Mouse (Mus musculus) lung, embryonic 14.5 days (tissue): ENCODE measurements at regions not wholly inside any gene's neighbourhood (a gene's known extent, or its start where the extent isn't known, plus 50 kb on each side); places are given as distances from the start of the nearest gene placed in this dataset.

Experiments used
- ATAC-seq: fragments of 200-750 bp; cut with Nextera tagmentation; 2 replicates; pipeline ENCODE4 v1.8.0; 2017; ENCODE audit warnings: mild to moderate bottlenecking, moderate TSS enrichment, moderate library complexity; ENCODE audit not compliant: insufficient read depth
- DNase-seq: peaks from one replicate; pipeline ENCODE4 v3.0.0-alpha.2; 2015
- H3K27ac ChIP-seq: fragments of 300-500 bp; sonication (generic); 2 replicates; pipeline ENCODE4 v1.5.1; 2014; ENCODE audit warnings: low read depth, mild to moderate bottlenecking, moderate library complexity
- H3K27me3 ChIP-seq: fragments of 300-500 bp; sonication (generic); 2 replicates; pipeline ENCODE4 v1.6.1; 2014; ENCODE audit warnings: low read length, control low read depth; ENCODE audit not compliant: insufficient read depth
- H3K36me3 ChIP-seq: fragments of 300-500 bp; sonication (generic); 2 replicates; pipeline ENCODE4 v1.6.1; 2014; ENCODE audit warnings: control low read depth; ENCODE audit not compliant: insufficient read depth
- H3K4me1 ChIP-seq: fragments of 300-500 bp; sonication (generic); 2 replicates; pipeline ENCODE4 v1.6.1; 2014; ENCODE audit warnings: antibody characterized with exemption, control low read depth; ENCODE audit not compliant: insufficient read depth
- H3K4me2 ChIP-seq: fragments of 300-500 bp; sonication (generic); 2 replicates; pipeline ENCODE4 v1.6.1; 2014; ENCODE audit warnings: mild to moderate bottlenecking
- H3K4me3 ChIP-seq: fragments of 300-500 bp; sonication (generic); 2 replicates; pipeline ENCODE4 v1.5.1; 2014; ENCODE audit warnings: low read depth, low read length
- H3K9ac ChIP-seq: fragments of 300-500 bp; sonication (generic); 2 replicates; pipeline ENCODE4 v1.6.1; 2014
- H3K9me3 ChIP-seq: fragments of 300-500 bp; sonication (generic); 2 replicates; pipeline ENCODE4 v1.6.1; 2016; ENCODE audit warnings: low read depth, low read length, control low read depth
- CTCF ChIP-seq: IDR thresholded peaks from 2 replicates; pipeline ENCODE4 v1.5.1; 2016; ENCODE audit warnings: antibody characterized with exemption, low read depth
- WGBS: fragments of 180-500 bp; shearing (Covaris S2); extraction: QIAGEN DNeasy Blood & Tissue Kit; methylation state at CpG from one replicate; pipeline ENCODE4 v1.1.7; 2014; 5-methylcytosine and 5-hydroxymethylcytosine counted together

DNA sequence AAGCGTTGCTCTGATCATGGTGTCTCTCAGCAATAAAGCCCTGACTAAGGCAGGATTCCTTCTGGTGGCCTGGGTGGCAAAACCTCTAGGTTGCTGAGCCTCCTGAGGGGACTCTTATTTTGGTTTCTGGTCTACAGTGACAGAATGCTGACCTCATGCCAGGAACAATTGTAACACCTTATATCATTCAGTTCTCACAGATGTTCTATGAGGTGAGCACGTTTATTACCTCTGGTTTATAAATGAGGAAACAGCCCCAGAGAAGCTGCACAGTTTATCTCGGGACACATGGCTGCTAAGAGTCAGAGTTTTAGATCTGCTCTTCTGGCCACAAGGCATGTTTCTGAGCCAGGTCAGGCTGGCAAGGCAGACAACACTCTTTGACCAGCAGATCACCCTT lies 324.3 kb downstream of the Bcl11a start:
- Histone ChIP-seq H3K4me2 (no peak overlapping the region), H3K27me3 (no peaks in the 10 kb centered on the region)
- no peak for TF ChIP-seq CTCF

DNA sequence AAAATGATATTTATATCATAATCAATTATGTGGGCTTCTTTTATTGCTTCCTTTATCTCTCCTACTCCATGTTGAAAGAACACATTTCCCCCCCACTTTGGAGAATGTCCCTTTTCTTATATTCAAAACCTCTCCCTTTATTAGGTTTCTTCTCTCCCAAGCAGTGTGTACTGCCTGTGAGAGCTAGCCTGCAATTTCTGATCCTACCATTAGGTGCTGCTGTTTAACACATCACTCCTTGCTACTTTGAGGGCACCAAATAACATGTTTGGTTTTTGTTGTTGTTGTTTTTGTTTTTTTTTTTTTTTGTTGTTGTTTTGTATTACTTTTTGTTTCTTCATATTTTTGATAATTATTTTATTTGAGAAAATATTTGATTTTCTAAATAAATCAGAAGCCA lies 336.9 kb downstream of the Bcl11a start:
- Histone ChIP-seq H3K4me1 (no peaks in the 10 kb centered on the region), H3K27me3 (no peaks in the 10 kb centered on the region), H3K36me3 (no peaks in the 10 kb centered on the region), H3K9me3 (no peaks in the 10 kb centered on the region), H3K4me3 (no peak overlapping the region), H3K9ac (no peak overlapping the region), H3K27ac (no peak overlapping the region), H3K4me2 (no peak overlapping the region)
- ATAC-seq (no peak), DNase-seq (peak; percentile 64)
- TF ChIP-seq CTCF, result peak; percentile 68

More for the DNA sequence above, 324.3 kb downstream of the Bcl11a start:
- H3K9me3 ChIP-seq, result no peaks in the 10 kb centered on the region
- no peak overlapping the region for H3K9ac ChIP-seq
- 41% methylated on average over 3 of the region's 3 CpGs for WGBS
- no peak for ATAC-seq
- no peaks in the 10 kb centered on the region for H3K4me1 ChIP-seq
- H3K27ac ChIP-seq, result no peak overlapping the region
- DNase-seq, result no peak
- H3K36me3 ChIP-seq, result no peaks in the 10 kb centered on the region
- no peak overlapping the region for H3K4me3 ChIP-seq

DNA sequence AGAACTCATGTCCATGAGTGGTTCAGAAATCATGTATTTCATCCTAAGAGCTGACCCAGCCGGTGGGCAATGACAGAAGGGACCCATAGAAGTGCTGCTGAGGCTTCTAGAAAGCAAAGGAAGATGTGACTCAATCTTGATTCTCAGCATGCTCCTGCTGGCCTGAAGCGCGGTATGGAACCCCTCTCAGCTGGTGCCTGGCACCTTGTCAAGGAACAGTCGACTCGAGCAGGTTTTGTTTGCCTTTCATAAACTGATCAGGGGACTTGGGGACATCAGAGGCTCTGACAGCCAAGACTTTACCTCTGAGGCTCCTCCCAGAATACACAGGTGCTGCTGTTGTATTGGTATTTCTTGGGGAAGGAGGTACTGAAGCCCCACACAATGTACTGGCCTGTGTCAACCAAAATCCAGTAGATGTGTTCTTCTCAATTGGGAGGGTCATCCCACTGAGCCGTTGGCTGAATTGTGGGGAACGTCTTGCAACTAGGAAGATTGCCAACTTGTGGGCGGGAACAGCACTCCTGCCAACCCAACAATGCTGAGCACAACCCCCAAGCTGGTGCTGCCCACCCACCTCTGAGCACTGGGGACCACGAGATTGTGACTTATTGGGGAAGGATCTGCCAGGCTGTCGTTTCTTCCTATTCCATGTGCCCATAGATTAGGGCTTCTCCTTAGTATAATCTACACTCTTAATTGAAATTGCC lies 344.4 kb downstream of the Bcl11a start:
- no peak; the same call in 1 of the 2 replicates for ATAC-seq
- no peak overlapping the region for H3K4me3 ChIP-seq
- no peak for TF ChIP-seq CTCF
- H3K9me3 ChIP-seq, result no peaks in the 10 kb centered on the region
- no peaks in the 10 kb centered on the region for H3K27me3 ChIP-seq
- no peak overlapping the region for H3K4me2 ChIP-seq
- H3K4me1 ChIP-seq, result no peaks in the 10 kb centered on the region
- WGBS, result 76% methylated on average over 10 of the region's 10 CpGs
- no peak overlapping the region for H3K27ac ChIP-seq
- no peak for DNase-seq
- H3K36me3 ChIP-seq, result no peaks in the 10 kb centered on the region
- no peak overlapping the region for H3K9ac ChIP-seq

DNA sequence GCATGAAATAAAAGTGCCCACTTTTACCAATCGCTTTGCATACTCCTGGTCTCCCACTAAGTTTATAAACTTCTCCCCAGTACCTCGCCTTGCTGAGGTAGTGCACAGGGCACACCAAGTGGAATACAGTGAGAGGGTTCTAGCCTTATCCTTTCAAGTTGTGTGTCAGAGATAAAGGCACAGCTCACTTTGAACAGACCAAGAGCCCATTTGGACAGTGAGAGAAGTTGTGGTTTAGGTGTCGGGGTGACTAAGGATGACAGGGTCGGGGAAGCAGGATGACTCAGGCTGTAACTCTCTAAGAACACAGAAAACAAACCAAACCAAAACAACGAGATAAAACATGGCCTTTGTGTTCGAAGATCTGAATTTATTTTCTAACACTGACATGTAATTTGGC lies 345.4 kb downstream of the Bcl11a start:
- no peaks in the 10 kb centered on the region for H3K9me3 ChIP-seq
- TF ChIP-seq CTCF, result no peak
- no peak overlapping the region for H3K4me3 ChIP-seq
- no peak for ATAC-seq
- no peak for DNase-seq
- no peaks in the 10 kb centered on the region for H3K27me3 ChIP-seq
- H3K9ac ChIP-seq, result no peak overlapping the region
- H3K36me3 ChIP-seq, result no peaks in the 10 kb centered on the region
- H3K4me1 ChIP-seq, result no peaks in the 10 kb centered on the region
- no peak overlapping the region for H3K4me2 ChIP-seq
- 70% methylated on average over 6 of the region's 6 CpGs for WGBS
- H3K27ac ChIP-seq, result no peak overlapping the region

DNA sequence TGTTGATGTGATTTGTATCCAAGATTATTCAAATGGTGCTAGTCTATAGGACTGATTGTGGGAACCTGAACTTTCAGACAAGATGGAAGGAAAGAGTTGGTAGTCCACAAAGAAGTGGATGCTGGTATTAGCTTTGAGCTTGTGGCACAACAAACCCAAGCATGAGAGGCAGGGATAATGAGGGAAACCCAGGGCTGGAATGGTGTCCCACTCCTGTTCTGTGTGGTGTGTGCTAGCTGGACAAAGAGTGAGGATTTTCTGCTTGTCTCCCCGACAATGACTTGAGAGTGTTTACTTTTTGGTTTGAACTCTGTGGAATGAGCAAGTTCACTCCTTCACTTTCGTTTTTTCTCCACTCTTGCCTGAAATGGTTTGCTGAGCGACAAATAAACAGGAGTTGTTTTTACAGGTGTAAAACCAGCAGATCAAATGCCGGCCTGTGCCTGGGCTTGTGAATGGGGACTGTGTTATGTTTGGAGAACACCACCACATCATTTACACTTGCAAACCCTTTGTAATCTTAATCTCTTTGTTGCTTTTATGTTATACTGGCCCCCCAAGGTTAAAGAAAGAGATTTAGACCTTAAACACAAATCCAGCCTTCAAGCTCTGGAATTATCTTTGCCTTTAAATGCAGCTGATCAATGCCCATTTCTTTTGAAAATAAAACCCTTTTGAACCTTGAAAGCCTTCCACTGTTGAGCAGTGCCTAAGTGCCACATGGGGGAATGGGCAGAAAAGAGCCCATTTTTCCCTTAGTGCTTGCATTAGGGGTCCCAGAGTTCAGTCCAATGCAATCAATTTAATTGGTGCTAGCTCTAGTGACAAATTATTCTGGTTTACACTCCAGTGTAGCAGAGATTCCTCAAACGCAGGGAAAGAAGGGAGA lies 349.4 kb downstream of the Bcl11a start:
- Histone ChIP-seq H3K4me2 (no peak overlapping the region), H3K27ac (no peak overlapping the region), H3K9ac (no peak overlapping the region), H3K4me3 (no peak overlapping the region), H3K4me1 (no peaks in the 10 kb centered on the region), H3K36me3 (no peaks in the 10 kb centered on the region), H3K27me3 (no peaks in the 10 kb centered on the region), H3K9me3 (no peaks in the 10 kb centered on the region)
- ATAC-seq (peak; percentile 58), DNase-seq (no peak)
- TF ChIP-seq CTCF, result no peak
- WGBS, result 14% methylated on average over 5 of the region's 5 CpGs

DNA sequence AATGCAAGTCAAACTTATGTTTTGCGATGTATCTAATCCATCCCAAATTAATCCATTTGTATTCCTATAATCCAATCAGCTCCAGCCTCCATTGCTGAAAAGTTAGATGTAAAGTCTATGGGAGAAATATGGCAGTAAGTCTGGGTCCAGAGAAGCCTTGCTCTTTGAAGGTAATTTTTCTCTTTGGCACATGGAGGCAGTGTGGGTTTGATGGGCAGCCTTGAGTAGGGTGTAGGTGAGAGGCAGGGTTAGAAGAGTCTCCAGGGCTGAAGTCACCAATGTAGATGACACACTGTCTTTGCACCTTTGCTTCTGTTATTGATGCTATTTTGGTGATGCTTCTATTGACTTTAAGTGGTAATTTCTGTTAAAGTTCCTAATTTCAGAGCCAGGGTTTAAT lies 370.8 kb downstream of the Bcl11a start:
- WGBS, result 95% methylated on average over 1 of the region's 1 CpGs
- Histone ChIP-seq H3K4me2 (no peak overlapping the region), H3K27me3 (no peaks in the 10 kb centered on the region), H3K9me3 (no peaks in the 10 kb centered on the region), H3K4me3 (no peak overlapping the region), H3K27ac (no peak overlapping the region), H3K36me3 (no peaks in the 10 kb centered on the region), H3K9ac (no peak overlapping the region), H3K4me1 (no peaks in the 10 kb centered on the region)
- no peak for ATAC-seq
- 0 out of 2 replicates have a peak, but pooled peaks have one; percentile 10 for TF ChIP-seq CTCF
- DNase-seq, result no peak

DNA sequence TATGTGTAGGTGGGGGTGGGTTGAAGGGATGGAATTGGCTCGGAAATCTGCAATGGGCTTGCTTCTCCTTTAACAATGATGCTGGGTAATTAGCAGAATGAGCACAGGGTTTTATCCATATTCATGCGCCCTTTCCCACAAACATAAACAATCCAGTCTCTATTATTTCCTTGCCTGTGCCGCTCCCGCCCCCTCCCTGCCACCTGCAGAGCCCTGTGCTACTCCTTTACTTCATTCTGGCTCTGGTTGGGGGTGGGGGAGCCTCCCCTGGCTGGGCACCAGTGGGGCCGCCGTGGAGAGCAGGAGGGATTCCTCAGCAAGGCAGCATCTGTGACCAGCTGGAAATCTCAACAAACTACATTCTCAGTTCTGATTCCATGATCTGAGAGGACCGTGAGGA lies 374.4 kb downstream of the Bcl11a start:
- H3K9me3 ChIP-seq, result no peaks in the 10 kb centered on the region
- no peak for DNase-seq
- H3K27me3 ChIP-seq, result no peaks in the 10 kb centered on the region
- no peaks in the 10 kb centered on the region for H3K36me3 ChIP-seq
- ATAC-seq, result no peak
- H3K4me2 ChIP-seq, result no peak overlapping the region
- H3K4me3 ChIP-seq, result no peak overlapping the region
- 63% methylated on average over 7 of the region's 7 CpGs for WGBS
- TF ChIP-seq CTCF, result no peak
- H3K4me1 ChIP-seq, result no peaks in the 10 kb centered on the region
- H3K27ac ChIP-seq, result no peak overlapping the region
- H3K9ac ChIP-seq, result no peak overlapping the region
